Mouse (Mus musculus) CH12.LX (cell line): ENCODE results near the gene Becn1.
A peak's percentile ranks its signal among the peaks of the same experiment; 100 is the strongest.

Experiments
- EP300 ChIP-seq: IDR thresholded peaks from 2 replicates; pipeline ENCODE4 v1.6.1; 2011; ENCODE audit warnings: low read length, improper control_type of control experiment
- SMC3 ChIP-seq: IDR thresholded peaks from 2 replicates; pipeline ENCODE4 v1.6.1; 2011; ENCODE audit warnings: low read depth, low read length, improper control_type of control experiment
- USF1 ChIP-seq: IDR thresholded peaks from 2 replicates; pipeline ENCODE4 v1.6.1; 2014; ENCODE audit warnings: low read depth, mild to moderate bottlenecking, inconsistent platforms, low read length, improper control_type of control experiment
- ZMIZ1 ChIP-seq: IDR thresholded peaks from 2 replicates; pipeline ENCODE4 v1.6.1; 2012; ENCODE audit warnings: low read depth, mild to moderate bottlenecking, inconsistent platforms, low read length, improper control_type of control experiment

GRCm38 (mm10) chr11:101253613-101254389 is 48.3 kb downstream of the Becn1 start, which contains the start of gene Vps25:
- TF ChIP-seq SMC3 (peak; percentile 9; the same call in 1 of the 2 replicates), EP300 (no peak), ZMIZ1 (peak; percentile 92), USF1 (no peak; the same call in 1 of the 2 replicates)
